Mouse (Mus musculus): Measurements from ENCODE around the gene S100z.

The S100z gene

GRCm38 (mm10) chr13:95478671-95479413, at the start of gene S100z:
Gene S100z (minus strand): TSS chr13:95478721.
- no peak for DNase-seq

DNA sequence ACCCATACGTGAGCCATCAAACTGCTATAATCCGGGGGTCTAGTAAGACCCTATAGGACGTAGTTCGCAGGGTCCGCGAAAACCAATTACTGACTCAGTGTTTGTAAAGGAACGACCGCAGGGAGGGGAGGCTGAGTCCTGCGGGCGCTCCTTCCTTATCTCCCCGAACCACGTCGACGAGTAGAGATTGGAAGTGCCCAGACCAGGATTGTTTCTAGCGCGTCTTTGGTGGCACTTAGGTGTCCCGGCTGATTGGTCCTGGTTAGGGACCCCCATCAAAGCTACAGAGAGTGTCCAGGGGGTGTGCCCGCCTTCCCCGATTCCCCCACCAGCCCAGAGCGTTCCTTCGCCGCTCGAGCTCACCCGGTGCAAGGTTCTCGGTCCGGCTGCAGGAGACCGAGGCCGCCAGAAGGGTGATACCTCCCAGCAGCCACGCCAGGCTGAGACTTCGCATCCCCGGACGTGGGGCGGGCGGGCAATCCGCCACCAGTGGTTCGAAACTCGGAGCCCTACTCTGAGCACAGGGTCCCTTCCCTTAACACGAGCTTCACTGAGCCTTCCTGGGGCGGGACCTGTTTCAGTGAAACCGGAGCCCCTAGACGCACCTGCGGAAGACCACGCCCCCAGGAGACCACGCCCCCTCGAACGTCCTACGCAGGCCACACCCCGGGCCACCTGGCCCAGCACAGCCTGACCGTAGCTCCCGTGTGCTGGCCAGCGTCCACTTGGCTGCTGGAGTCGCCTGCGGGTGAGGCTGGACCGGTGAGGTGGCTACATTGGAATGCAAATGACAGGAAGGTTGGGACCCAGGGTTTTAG, 46.4 kb upstream of the S100z start, which contains the start of gene F2rl1:
F2rl1 (minus strand) TSS at position 554 of the 818 bp plus-strand sequence.
- DNase-seq: peak; percentile 60

- DNase-seq: peak; percentile 5
Observed at GRCm38 (mm10) chr13:95524424-95524673, 45.8 kb upstream of the S100z start.

DNA sequence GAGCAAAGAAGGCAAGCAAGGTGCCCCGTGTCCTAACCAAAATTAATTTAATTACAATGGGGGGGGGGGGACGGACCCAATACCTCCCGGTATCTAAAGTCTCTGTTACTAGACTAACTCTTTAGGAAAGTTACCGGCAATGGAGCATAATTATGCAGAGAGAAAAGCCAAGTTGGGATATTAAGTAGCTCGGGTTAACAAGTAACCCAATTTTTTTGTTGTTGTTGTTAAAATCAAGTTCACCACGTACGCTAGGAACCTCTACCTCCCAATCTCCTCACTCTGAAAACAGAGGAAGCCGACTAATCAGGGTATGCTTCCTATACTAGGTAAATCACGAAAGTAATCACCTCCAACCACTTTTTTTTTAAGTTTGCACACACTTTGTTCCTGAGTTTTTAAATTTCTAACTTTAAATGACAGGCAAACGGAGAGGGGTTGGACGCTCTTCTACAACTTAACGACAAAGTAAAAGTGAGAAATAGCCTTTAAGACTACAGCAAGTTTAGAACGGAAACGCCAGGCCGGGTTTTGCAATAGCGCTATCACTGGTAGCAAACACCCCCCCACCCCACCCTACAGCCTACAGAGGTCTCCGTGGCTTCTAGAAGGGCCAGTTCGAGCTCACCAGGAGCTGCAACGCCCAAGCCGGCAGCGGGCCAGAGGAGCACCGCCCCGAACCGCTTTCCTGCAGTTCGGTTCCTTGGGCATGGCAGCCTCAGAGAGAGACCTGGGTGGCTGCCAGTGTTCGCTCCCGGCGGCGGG, 45.3 kb upstream of the S100z start:
- no peak for DNase-seq

DNA sequence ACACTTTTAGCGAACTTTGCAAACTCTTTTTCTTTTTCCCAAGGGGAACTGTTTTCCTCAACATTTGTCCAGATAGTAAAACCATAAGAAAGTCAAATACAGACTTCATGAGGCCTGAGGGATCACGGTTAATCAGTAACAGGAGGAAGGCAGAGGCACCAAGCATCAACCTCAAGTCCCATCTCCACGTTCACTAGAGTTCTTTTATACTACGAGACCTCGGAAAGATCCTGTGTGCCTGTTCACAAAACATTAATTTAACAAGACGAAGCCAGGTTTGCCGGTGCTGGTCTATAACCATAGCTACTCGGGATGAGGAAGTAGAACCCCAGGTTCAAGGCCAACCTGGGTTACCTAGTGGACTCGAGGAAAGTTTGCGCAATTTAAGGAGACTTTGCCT, 43.7 kb upstream of the S100z start:
- DNase-seq: no peak

DNA sequence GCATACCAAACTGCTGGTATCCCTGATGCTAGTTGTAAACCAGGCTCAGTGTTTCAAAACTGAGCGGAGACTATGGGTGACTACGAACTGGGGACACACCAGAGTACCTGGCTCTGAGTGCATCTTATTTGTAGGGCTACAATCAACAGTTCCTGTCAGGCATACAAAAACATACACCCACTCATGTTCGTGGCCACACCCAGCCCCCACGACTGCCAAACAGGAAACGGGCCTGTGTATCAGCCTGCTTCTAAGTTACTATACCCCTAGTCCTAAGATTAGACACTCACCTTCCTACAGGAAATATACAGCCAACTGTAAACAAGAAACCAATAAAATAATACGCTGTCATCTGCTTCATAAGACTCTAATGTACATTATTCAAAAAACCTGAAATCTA, 42.5 kb upstream of the S100z start:
- DNase-seq: peak; percentile 15

- no peak for DNase-seq
Observed at GRCm38 (mm10) chr13:95514756-95515155, 36.2 kb upstream of the S100z start.

DNA sequence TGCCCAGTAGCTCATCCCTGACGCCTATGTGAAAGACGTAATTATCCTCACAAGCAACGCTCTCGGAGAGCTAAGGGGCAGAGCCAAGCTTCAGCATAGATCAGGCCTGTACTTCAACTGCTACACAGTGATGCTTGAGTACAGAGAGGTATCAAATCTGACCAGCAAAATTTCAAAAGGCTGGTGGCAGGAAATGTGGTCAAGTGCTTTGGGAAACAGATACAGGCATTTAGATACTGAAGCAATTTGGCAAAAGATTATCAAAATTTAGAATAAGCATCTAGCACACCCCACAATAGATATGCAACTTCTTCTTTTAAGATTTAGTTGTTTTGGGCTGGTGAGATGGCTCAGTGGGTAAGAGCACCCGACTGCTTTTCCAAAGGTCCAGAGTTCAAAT, 31.5 kb upstream of the S100z start:
- no peak for DNase-seq

DNA sequence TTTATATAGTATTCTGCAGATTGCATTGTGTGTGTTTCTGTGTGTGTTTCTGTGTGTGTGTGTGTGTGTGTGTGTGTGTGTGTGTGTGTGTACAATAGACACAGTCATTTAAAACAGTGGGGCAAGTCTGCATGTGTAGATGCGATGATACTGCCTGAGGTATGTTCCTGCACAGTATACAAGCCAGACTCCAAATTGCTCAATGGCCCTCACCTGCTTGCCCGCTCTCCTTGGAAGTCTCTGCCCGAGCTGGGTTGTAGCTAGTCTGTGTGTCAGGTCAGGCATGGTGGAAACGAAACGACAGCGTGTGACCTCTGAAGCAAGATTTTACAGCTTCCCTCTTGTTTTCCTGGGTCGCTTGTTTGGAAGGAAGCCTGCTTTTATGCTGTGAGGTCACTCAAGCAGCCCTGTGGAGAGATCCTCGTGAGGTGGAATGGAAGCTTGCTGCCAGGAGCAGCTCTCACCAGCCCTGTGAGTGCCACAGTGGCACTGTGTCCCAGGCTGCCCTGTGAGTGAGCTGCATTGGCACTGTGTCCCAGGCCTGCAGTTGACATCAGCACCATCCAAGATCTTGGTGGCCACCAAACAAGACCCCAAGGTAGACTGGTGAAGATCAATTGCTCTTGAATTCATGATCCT, 24.9 kb upstream of the S100z start:
- no peak for DNase-seq

DNA sequence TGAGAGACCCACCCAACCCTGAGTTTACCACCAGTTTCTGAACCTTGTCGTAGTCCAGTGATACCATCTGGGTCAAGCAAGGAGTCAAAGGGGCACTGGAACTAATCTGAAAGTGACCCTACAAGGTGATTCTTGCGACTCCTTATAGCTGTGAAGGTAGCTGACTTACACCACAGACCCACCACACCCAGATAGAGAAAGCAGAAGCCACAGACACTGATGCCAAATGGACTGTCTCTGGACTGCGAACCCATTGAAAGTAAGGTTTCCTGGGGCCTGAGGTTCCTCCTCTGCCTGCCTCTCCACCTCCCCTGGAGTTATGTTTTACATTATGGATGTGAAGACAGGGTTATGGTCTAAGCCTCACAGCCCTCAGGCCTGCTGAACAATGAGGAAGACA, 18.1 kb upstream of the S100z start:
- DNase-seq: no peak

- no peak for DNase-seq
Observed at GRCm38 (mm10) chr13:95494812-95495211, 16.3 kb upstream of the S100z start.

DNA sequence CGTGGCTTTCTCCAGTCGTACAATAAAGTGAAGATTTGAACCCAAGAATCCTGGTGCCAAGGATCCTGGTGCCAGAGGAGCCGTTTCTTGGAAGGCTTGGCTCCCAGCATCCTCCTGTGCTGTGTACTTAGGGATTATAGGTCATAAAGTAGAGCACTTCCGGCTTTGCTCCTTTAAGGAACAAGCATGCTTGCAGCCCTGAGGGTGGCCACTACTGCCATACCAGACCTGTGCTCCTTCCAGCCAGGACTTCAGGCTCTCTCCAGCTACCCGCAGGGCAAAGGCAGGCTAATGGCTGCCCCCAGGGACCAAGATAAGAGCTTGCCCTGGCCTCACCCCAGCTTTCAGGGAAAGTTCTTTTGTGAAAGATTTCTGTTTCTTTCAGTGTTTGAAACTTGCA, 14.8 kb upstream of the S100z start:
- no peak for DNase-seq

GRCm38 (mm10) chr13:95491327-95491726, 12.8 kb upstream of the S100z start:
- DNase-seq: no peak

- no peak for DNase-seq
Observed at GRCm38 (mm10) chr13:95484664-95485063, 6.1 kb upstream of the S100z start.

GRCm38 (mm10) chr13:95481428-95481827, 2.9 kb upstream of the S100z start:
- DNase-seq: peak; percentile 67

GRCm38 (mm10) chr13:95477173-95477572, 1.3 kb downstream of the S100z start:
- DNase-seq: no peak

DNA sequence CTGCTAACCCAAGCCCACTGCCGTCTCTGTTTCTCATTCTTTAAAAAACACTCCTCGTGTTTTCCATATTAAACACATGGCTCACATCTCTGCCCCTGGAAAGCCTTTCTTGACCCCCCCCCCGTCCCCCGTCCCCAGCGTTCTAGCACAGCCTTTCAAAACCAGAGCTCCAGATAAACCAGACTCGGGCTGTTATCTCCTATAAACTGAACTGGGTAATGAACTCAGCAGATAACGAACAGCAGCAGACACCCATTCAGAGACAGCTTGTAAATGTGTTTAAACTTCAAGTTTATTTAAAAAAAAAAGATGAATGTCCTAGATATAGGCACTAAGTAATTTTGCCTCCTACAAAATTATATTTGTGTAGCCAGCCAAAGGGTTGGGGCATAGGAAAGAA, 3.4 kb downstream of the S100z start:
- no peak for DNase-seq

GRCm38 (mm10) chr13:95474294-95474693, 4.2 kb downstream of the S100z start:
- DNase-seq: no peak

DNA sequence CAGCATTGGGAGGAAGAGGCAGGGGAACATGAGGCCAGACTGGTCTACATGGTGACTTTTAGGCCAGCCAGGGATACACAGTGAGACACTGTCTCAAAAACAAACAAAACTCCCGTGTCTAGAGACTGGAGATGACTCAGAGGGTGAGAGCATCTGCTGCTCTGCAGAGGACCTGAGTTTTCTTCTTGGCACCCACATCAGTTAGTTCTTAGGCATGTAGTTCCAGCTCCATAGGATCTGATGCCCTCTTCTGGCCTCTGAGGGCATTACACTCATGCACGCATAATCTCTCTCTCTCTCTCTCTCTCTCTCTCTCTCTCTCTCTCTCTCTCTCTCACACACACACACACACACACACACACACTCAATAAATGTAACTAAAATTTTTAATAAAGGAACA, 7.6 kb downstream of the S100z start:
- peak; percentile 42 for DNase-seq

DNA sequence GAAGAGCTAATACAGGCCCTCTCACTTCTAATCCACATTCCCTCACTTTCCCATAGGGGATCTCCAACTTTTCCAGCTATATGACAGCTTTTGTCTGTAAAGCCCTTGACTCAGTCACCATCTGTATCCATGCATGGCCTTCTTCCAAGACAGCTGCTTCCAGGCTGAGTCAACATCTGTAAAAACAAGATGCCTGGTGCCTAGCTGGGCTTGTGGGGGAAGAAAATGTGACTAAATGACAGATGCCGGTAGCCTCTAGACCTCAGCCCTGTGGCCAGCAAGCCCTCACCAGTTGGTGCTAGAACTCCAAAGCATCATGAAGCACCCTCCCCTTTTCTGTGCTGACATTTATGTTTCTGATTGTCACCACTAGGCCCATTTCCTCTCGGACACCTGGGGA, 27.0 kb downstream of the S100z start:
- DNase-seq: no peak

- no peak for DNase-seq
Observed at GRCm38 (mm10) chr13:95450636-95451210, 27.8 kb downstream of the S100z start.

DNA sequence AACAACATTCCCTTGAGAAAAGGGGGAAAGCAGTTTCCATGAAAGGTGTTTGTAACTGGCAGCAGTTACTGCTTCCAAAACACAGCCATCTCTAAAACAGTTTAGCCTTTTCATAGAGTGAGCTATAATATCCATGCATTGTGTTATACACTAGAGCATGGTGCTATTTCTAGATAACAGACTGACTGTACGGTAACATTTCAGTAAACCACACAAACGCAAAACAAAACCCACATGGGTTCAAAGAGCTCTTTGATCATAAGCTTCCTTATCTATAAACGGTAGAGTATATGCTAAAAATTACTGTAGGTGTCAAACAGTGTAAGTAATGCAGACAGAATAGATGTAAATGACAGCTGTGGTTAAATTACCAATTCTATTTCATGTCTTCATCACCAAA, 28.8 kb downstream of the S100z start:
- DNase-seq: no peak

- no peak for DNase-seq
Observed at GRCm38 (mm10) chr13:95444824-95445223, 33.7 kb downstream of the S100z start, which contains the start of gene Crhbp. Gene Crhbp (minus strand): TSS chr13:95444924.

All from thymus, postnatal 14 days (tissue).